Mouse (Mus musculus) hindbrain, embryonic 10.5 days (tissue): ENCODE measurements around the gene Asb10. TPM values are rescaled to one million over a fixed set of nuclear protein-coding genes. Genes with fewer than 3 reads are reported as not detected.
A peak's percentile ranks its signal among the peaks of the same experiment; 100 is the strongest.

Source experiments
- DNase-seq: peaks from one replicate; pipeline ENCODE4 v3.0.0-alpha.2; 2017; ENCODE audit warnings: low spot score
- H3K27ac ChIP-seq: fragments of 300-500 bp; sonication (generic); 2 replicates; pipeline ENCODE4 v1.5.1; 2016; ENCODE audit warnings: mild to moderate bottlenecking, moderate library complexity
- H3K27me3 ChIP-seq: fragments of 300-500 bp; sonication (generic); 2 replicates; pipeline ENCODE4 v1.6.1; 2016; ENCODE audit warnings: mild to moderate bottlenecking; ENCODE audit not compliant: poor library complexity, insufficient read depth, severe bottlenecking
- H3K36me3 ChIP-seq: fragments of 300-500 bp; sonication (generic); 2 replicates; pipeline ENCODE4 v1.6.1; 2016; ENCODE audit warnings: mild to moderate bottlenecking, moderate library complexity
- H3K4me1 ChIP-seq: fragments of 300-500 bp; sonication (generic); replicated peaks from 2 replicates; pipeline ENCODE4 v1.6.1; 2016; ENCODE audit warnings: mild to moderate bottlenecking
- H3K4me3 ChIP-seq: fragments of 300-500 bp; sonication (generic); 2 replicates; pipeline ENCODE4 v1.5.1; 2016; ENCODE audit warnings: mild to moderate bottlenecking, moderate library complexity
- H3K9me3 ChIP-seq: fragments of 300-500 bp; sonication (generic); 2 replicates; pipeline ENCODE4 v1.6.1; 2016; ENCODE audit warnings: mild to moderate bottlenecking, moderate library complexity
- WGBS: fragments of 180-500 bp; shearing (Covaris S2); methylation state at CpG from one replicate; pipeline ENCODE4 v1.1.7; 2016; 5-methylcytosine and 5-hydroxymethylcytosine counted together
- polyA plus RNA-seq: library from polyadenylated mRNA; unstranded; fragments of >200 nt; fragmentation: Nextera tagmentation; extraction: Ambion mirVana; gene quantifications from 2 replicates; pipeline ENCODE4 v1.2.1, GENCODE M21; 2016

The Asb10 gene
- polyA plus RNA-seq, 1 experiment from 2014 or later = 0.17 TPM

- Histone ChIP-seq H3K27me3 (peaks cover 30% of the 10 kb centered on the region), H3K27ac (no peak overlapping the region), H3K4me3 (no peak overlapping the region), H3K9me3 (peaks cover 4% of the 10 kb centered on the region; the same call in 1 of the 2 replicates), H3K4me1 (peaks cover 22% of the 10 kb centered on the region), H3K36me3 (no peaks in the 10 kb centered on the region)
- DNase-seq = no peak
- WGBS = 72% methylated on average over 5 of the region's 5 CpGs
Observed at GRCm38 (mm10) chr5:24553621-24554244, 13.0 kb upstream of the Asb10 start.

- 47% methylated on average over 2 of the region's 2 CpGs for WGBS
- H3K27ac ChIP-seq = peak overlapping the region; percentile 66
- peaks cover 34% of the 10 kb centered on the region for H3K27me3 ChIP-seq
- peak overlapping the region; percentile 27; the same call in 1 of the 2 replicates for H3K4me3 ChIP-seq
- H3K4me1 ChIP-seq = peaks cover 22% of the 10 kb centered on the region
- H3K9me3 ChIP-seq = peaks cover 4% of the 10 kb centered on the region; the same call in 1 of the 2 replicates
- DNase-seq = no peak
- no peaks in the 10 kb centered on the region for H3K36me3 ChIP-seq
Observed at GRCm38 (mm10) chr5:24551317-24551688, 10.5 kb upstream of the Asb10 start.

- H3K36me3 ChIP-seq = no peaks in the 10 kb centered on the region
- peak overlapping the region; percentile 27; the same call in 1 of the 2 replicates for H3K4me3 ChIP-seq
- peak overlapping the region; percentile 66 for H3K27ac ChIP-seq
- 34% methylated on average over 26 of the region's 26 CpGs for WGBS
- H3K9me3 ChIP-seq = peaks cover under 1% of the 10 kb centered on the region; the same call in 1 of the 2 replicates
- peaks cover 22% of the 10 kb centered on the region for H3K4me1 ChIP-seq
- peaks cover 34% of the 10 kb centered on the region for H3K27me3 ChIP-seq
- peak; percentile 32 for DNase-seq
Observed at GRCm38 (mm10) chr5:24550598-24551316, 10.0 kb upstream of the Asb10 start.

GRCm38 (mm10) chr5:24542643-24543042 is 1.9 kb upstream of the Asb10 start:
- no peak for DNase-seq
- Histone ChIP-seq H3K36me3 (no peaks in the 10 kb centered on the region), H3K27ac (no peak overlapping the region), H3K9me3 (no peaks in the 10 kb centered on the region), H3K4me3 (no peak overlapping the region), H3K27me3 (peaks cover 18% of the 10 kb centered on the region; the same call in 1 of the 2 replicates), H3K4me1 (peaks cover 27% of the 10 kb centered on the region)
- 79% methylated on average over 7 of the region's 7 CpGs for WGBS

GRCm38 (mm10) chr5:24541144-24541569 is 379 bp upstream of the Asb10 start:
- no peaks in the 10 kb centered on the region for H3K36me3 ChIP-seq
- H3K4me1 ChIP-seq = peaks cover 30% of the 10 kb centered on the region
- no peak for DNase-seq
- peaks cover 25% of the 10 kb centered on the region; the same call in 1 of the 2 replicates for H3K27me3 ChIP-seq
- 41% methylated on average over 6 of the region's 6 CpGs for WGBS
- H3K9me3 ChIP-seq = no peaks in the 10 kb centered on the region
- H3K4me3 ChIP-seq = no peak overlapping the region
- H3K27ac ChIP-seq = no peak overlapping the region

- H3K27ac ChIP-seq = 0 out of 2 replicates have a peak overlapping the region, but pooled peaks have one; percentile 36
- WGBS = 82% methylated on average over 22 of the region's 22 CpGs
Observed at GRCm38 (mm10) chr5:24539571-24540296, 1.0 kb downstream of the Asb10 start.

GRCm38 (mm10) chr5:24537618-24538017 is 3.2 kb downstream of the Asb10 start:
- H3K36me3 ChIP-seq = no peaks in the 10 kb centered on the region
- DNase-seq = no peak
- H3K9me3 ChIP-seq = no peaks in the 10 kb centered on the region
- peaks cover 36% of the 10 kb centered on the region for H3K27me3 ChIP-seq
- H3K4me3 ChIP-seq = no peak overlapping the region
- WGBS = 69% methylated on average over 16 of the region's 16 CpGs
- no peak overlapping the region for H3K27ac ChIP-seq
- peaks cover 35% of the 10 kb centered on the region for H3K4me1 ChIP-seq

More at GRCm38 (mm10) chr5:24539571-24540296, 1.0 kb downstream of the Asb10 start:
- Histone ChIP-seq H3K9me3 (no peaks in the 10 kb centered on the region), H3K27me3 (peaks cover 25% of the 10 kb centered on the region; the same call in 1 of the 2 replicates), H3K4me3 (no peak overlapping the region), H3K4me1 (peaks cover 30% of the 10 kb centered on the region), H3K36me3 (no peaks in the 10 kb centered on the region)
- no peak for DNase-seq

- H3K27ac ChIP-seq = no peak overlapping the region
- H3K27me3 ChIP-seq = peaks cover 47% of the 10 kb centered on the region
- no peaks in the 10 kb centered on the region for H3K9me3 ChIP-seq
- peaks cover 35% of the 10 kb centered on the region for H3K4me1 ChIP-seq
- no peak for DNase-seq
- no peaks in the 10 kb centered on the region for H3K36me3 ChIP-seq
- 84% methylated on average over 5 of the region's 5 CpGs for WGBS
- no peak overlapping the region for H3K4me3 ChIP-seq
Observed at GRCm38 (mm10) chr5:24536511-24536910, 4.3 kb downstream of the Asb10 start.

- Histone ChIP-seq H3K36me3 (no peaks in the 10 kb centered on the region), H3K27me3 (peaks cover 55% of the 10 kb centered on the region), H3K27ac (no peak overlapping the region), H3K4me1 (peaks cover 27% of the 10 kb centered on the region), H3K9me3 (no peaks in the 10 kb centered on the region), H3K4me3 (no peak overlapping the region)
- WGBS = 87% methylated on average over 3 of the region's 3 CpGs
- no peak for DNase-seq
Observed at GRCm38 (mm10) chr5:24535731-24536130, 5.0 kb downstream of the Asb10 start.

- H3K4me1 ChIP-seq = peaks cover 15% of the 10 kb centered on the region
- no peak overlapping the region for H3K27ac ChIP-seq
- no peak overlapping the region for H3K4me3 ChIP-seq
- H3K36me3 ChIP-seq = no peaks in the 10 kb centered on the region
- DNase-seq = no peak
- H3K27me3 ChIP-seq = peaks cover 57% of the 10 kb centered on the region
- H3K9me3 ChIP-seq = no peaks in the 10 kb centered on the region
- 50% methylated on average over 5 of the region's 5 CpGs for WGBS
Observed at GRCm38 (mm10) chr5:24534292-24534691, 6.5 kb downstream of the Asb10 start.

- Histone ChIP-seq H3K27ac (no peak overlapping the region), H3K36me3 (no peaks in the 10 kb centered on the region), H3K4me1 (peaks cover 18% of the 10 kb centered on the region), H3K9me3 (no peaks in the 10 kb centered on the region), H3K4me3 (no peak overlapping the region), H3K27me3 (peaks cover 66% of the 10 kb centered on the region)
- WGBS = 48% methylated on average over 11 of the region's 11 CpGs
- no peak for DNase-seq
Observed at GRCm38 (mm10) chr5:24533391-24533790, 7.4 kb downstream of the Asb10 start.

- peaks cover 85% of the 10 kb centered on the region for H3K27me3 ChIP-seq
- no peak overlapping the region for H3K4me3 ChIP-seq
- no peaks in the 10 kb centered on the region for H3K36me3 ChIP-seq
- no peaks in the 10 kb centered on the region for H3K9me3 ChIP-seq
- WGBS = 23% methylated on average over 24 of the region's 24 CpGs
- H3K27ac ChIP-seq = no peak overlapping the region
- DNase-seq = peak; percentile 91
- H3K4me1 ChIP-seq = peaks cover 39% of the 10 kb centered on the region
Observed at GRCm38 (mm10) chr5:24530042-24530689, 10.6 kb downstream of the Asb10 start.
